Mouse (Mus musculus) layer of hippocampus, adult 9-10 months (tissue): ENCODE results near the gene Anks1b.

Experiments used
- DNase-seq: peaks from one replicate; pipeline ENCODE4 v3.0.0; 2022; ENCODE audit warnings: low spot score

Gene Anks1b

DNA sequence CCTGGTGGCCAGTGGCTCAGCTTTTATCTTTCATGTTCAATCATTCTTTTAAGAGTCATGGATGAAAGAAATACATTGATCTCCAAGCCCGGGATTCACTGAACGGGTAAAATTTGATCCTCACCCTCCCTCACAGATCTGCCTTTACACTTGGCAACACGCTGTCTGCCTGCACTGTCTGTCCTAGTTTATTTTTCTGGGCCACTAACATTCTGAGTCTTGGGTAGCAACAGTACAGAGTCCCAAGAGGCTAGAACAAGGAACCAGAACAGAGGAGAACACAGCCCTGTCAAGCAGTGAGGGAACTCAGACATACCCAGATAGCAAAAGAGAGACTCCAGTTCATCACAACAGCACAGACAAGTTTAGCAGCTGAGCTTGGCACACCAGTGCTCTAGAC, 797.0 kb downstream of the Anks1b start:
- no peak for DNase-seq

GRCm38 (mm10) chr10:90672135-90672534, 798.8 kb downstream of the Anks1b start:
- no peak for DNase-seq

DNA sequence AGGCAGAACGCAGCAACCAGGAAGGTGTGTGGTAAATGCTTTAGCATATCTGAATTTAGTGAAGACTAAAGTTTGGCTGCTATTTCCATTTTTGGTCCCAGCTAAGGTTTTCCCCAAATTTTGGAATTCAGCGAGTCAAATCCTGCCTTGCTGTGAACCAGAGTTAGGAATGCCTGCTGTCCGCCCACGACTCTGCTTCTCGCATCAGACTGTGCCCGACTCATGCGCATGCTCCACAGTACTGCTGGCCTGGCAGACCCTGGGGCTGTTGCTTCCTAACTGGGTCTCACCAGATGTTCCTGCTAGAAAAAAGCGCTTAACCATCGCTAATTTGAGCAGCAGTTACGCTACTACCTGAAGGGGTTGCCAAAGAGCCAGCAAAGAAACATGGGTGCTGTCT, 801.1 kb downstream of the Anks1b start:
- no peak for DNase-seq

GRCm38 (mm10) chr10:90677421-90677820, 804.1 kb downstream of the Anks1b start:
- no peak for DNase-seq

GRCm38 (mm10) chr10:90679713-90680470, 806.6 kb downstream of the Anks1b start:
- no peak for DNase-seq

DNA sequence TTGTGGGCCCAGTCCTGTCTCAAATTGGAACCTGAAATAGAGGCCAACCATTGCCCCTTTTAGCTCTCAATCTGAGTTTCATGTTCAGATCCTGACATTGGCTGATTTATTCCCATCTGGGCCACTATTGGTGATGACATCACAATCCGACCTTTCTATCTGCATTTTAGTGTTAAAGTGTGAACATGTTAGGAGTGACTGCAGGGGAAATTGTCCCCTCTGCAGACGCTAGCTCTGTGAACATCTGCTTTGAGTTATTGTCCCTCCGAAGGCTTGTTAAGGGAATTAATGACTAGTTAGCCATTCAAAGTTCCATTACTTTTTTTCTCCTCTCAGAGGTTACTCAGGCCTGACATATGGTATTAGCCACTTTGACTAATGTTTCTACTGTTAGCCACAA, 810.5 kb downstream of the Anks1b start:
- DNase-seq: no peak

DNA sequence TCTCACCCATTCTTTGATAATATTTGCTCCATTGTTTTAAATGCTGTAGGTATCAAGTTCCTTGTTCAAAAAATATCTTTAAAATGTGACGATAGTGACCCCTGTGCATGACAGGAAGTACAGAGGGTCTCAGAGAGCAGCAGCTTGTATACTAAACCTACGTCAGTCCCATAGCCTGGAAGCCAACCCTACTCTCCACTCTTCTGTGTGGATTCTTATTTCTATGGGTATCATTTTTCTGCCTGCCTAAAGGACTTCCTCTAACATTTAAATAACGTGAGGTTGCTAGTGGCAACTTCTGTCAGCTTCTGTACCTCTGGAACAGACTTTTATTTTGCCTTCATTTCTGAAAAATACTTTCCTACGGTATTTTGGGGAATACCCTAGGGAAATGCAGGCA, 812.1 kb downstream of the Anks1b start:
- no peak for DNase-seq

DNA sequence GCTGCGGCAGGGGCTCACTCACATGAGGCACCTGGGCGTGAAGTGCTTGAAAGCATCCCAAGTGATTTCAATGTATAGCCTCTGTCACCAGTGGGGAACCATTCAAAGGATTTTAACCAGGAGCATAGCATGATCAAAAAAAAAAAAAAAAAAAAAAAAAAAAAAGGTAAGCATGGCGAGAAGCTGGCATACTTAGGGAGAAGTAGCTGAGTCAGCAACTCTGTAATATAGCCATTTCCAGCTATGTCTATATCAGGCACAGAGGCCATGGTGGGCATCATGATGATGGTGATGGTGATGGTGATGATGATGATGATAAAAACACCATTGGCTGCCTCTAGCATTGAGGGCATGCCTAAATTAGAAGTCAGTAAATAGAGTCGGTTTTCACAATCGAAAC, 814.8 kb downstream of the Anks1b start:
- no peak for DNase-seq

GRCm38 (mm10) chr10:90688696-90689252, 815.5 kb downstream of the Anks1b start:
- no peak for DNase-seq

DNA sequence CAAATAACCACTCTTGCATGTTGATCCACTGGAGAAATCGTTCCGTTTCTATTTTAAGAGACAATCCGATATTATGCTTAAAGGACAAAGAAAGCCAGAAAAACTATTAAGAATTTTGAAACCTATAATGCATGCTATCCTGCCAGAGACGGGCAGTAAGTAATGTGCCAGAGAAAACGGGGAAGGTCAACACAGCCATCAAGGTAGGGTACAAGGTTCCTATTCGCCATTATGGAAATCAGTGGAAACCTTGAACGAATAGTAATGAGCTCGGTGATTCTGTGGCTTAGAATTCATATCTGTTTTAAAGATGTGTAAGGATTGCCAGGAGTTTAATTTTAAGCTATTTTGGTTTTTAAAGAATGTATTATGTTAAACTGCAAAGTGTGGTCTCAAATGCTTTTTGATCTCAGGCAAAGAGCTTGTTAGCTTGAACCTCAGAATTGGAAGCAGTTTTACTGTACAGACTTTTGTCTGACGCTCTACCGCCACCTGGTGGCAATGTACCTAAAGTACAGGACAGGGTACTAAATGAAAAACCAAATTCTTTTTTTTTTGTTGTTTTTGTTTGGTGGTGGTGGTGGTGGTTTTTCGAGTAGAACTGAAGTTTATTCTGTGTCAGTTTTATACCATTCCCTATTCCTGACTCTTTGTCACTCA, 816.7 kb downstream of the Anks1b start:
- DNase-seq: no peak

- DNase-seq: no peak
Observed at GRCm38 (mm10) chr10:90696687-90697086, 823.4 kb downstream of the Anks1b start.

DNA sequence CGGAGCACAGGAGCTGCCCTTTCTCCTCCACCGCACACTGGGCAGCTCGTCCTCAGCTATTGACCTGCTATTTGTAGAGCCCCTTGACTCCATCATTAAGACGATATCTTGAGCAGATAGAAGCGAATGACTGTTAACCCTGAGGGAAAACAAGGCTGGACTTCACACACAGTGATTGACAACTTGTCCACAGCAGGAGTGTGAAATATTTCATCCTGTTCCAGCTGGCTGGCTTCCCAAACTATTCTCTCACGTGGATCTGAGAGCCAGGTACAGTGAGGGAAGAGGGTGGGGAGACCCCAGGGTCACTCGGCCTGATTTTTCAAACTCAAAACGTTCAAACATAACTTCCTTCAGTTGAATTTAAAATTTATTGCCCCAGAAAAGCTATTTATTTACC, 824.1 kb downstream of the Anks1b start:
- no peak for DNase-seq

GRCm38 (mm10) chr10:90699211-90699610, 825.9 kb downstream of the Anks1b start:
- no peak for DNase-seq

DNA sequence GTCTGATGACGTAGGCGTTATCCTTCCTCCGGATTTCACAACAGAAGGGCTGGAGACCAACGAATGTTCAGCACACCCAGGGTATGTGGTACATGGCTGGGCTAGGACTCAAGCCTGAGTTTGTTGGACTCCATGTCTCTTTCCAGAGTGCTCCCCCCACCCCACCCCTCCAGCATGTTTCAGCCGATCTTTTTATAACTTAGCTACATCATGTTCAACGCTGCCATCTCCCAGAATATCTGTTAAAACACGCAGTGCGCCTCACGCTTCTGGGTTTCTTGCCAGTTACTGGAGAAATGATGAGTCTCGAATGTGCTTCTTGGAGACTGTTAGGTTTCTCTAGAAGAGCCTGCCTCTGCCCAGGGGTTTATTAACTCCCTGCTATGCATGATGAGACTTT, 831.3 kb downstream of the Anks1b start:
- no peak for DNase-seq

- DNase-seq: no peak
Observed at GRCm38 (mm10) chr10:90708822-90709601, 835.7 kb downstream of the Anks1b start.

DNA sequence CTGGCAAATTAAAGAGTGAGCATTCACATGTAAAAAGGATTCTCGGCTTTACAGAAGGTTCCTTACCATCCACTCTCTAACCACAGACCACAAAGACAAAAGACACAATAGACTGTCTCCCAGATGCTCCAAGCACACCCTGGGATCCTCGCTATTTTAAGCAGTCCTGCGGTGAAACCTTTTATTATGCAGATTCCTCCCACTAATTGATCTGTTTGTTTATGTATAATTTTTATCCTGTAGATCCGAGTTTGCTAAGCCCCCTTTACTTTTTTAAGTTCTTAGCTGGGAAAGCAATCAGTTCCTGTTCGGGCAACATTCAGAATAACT, 836.3 kb downstream of the Anks1b start:
- DNase-seq: no peak

- DNase-seq: no peak
Observed at GRCm38 (mm10) chr10:90717961-90718360, 844.7 kb downstream of the Anks1b start.

GRCm38 (mm10) chr10:90718684-90719083, 845.4 kb downstream of the Anks1b start:
- DNase-seq: no peak

GRCm38 (mm10) chr10:90719996-90720395, 846.7 kb downstream of the Anks1b start:
- DNase-seq: no peak

DNA sequence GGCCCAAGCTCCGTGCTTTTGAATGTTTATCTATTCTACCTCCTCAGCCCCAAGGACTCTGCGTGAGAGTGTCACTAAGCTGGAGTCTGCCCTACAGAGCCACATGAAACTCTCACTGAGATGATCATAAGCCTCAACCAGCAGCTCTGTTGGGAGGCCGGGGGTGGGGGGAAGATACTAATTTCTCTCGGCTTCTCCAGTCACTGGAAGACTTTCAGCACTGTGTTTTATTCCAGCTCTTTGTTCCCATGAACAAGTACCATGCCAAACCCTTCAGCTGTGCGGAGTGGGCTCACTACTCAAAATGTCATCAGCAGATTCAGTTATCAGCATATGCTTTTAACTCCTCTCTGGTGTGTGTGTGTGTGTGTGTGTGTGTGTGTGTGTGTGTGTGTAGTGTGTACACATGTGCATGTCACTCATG, 849.8 kb downstream of the Anks1b start:
- no peak for DNase-seq

DNA sequence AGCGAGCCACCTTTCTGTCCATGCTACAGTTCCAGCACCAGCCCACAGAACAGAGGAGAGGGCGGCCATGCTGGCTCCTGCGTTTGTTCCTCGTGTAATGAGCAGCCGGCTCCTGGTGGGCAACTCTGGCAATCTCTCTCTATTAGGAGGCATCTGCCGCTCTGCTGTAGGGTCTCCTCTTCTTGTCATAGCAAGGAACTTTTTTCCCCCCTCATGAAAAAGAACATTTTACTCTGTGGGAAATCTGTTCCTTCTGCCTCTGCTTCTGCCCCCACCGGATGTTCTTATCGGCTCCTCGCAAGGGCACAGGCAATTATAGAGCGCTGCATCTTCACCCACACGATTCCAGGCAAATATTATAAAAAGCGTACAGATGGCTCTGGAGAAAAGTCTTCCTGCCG, 850.6 kb downstream of the Anks1b start:
- no peak for DNase-seq

GRCm38 (mm10) chr10:90724931-90725330, 851.6 kb downstream of the Anks1b start:
- DNase-seq: no peak
